Mouse (Mus musculus): Measurements from ENCODE around the gene Mettl16.
"Not testable (repeated sequence)": the region's sequence is repeated elsewhere in the genome, so short reads cannot be mapped to it uniquely, and the experiment has no call there.

Gene Mettl16

GRCm38 (mm10) chr11:74772386-74772785, 1.8 kb downstream of the Mettl16 start:
- no peak for DNase-seq (ENCODE audit: low read depth, low spot score)

GRCm38 (mm10) chr11:74792874-74793273, 22.2 kb downstream of the Mettl16 start:
- no peak for DNase-seq (ENCODE audit: low read depth, low spot score)

- DNase-seq (ENCODE audit: low read depth, low spot score), result no peak
Measured at GRCm38 (mm10) chr11:74800658-74801057, 30.0 kb downstream of the Mettl16 start.

GRCm38 (mm10) chr11:74804081-74804627, 33.5 kb downstream of the Mettl16 start:
- no peak for DNase-seq (ENCODE audit: low read depth, low spot score)

GRCm38 (mm10) chr11:74807246-74807882, 36.7 kb downstream of the Mettl16 start:
- DNase-seq (ENCODE audit: low read depth, low spot score), result peak; percentile 38

- peak; percentile 46 for DNase-seq (ENCODE audit: low read depth, low spot score)
Measured at GRCm38 (mm10) chr11:74808251-74808853, 37.7 kb downstream of the Mettl16 start.

GRCm38 (mm10) chr11:74810134-74810533, 39.5 kb downstream of the Mettl16 start:
- no peak for DNase-seq (ENCODE audit: low read depth, low spot score)

GRCm38 (mm10) chr11:74811027-74811426, 40.4 kb downstream of the Mettl16 start:
- DNase-seq (ENCODE audit: low read depth, low spot score), result not testable (repeated sequence)

- DNase-seq (ENCODE audit: low read depth, low spot score), result no peak
Measured at GRCm38 (mm10) chr11:74811538-74811937, 40.9 kb downstream of the Mettl16 start.

- no peak for DNase-seq (ENCODE audit: low read depth, low spot score)
Measured at GRCm38 (mm10) chr11:74815795-74816194, 45.2 kb downstream of the Mettl16 start.

- no peak for DNase-seq (ENCODE audit: low read depth, low spot score)
Measured at GRCm38 (mm10) chr11:74820921-74821320, 50.3 kb downstream of the Mettl16 start.

GRCm38 (mm10) chr11:74821463-74821862, 50.8 kb downstream of the Mettl16 start:
- peak; percentile 74 for DNase-seq (ENCODE audit: low read depth, low spot score)

GRCm38 (mm10) chr11:74822746-74823440, 52.3 kb downstream of the Mettl16 start:
- peak; percentile 61 for DNase-seq (ENCODE audit: low read depth, low spot score)

GRCm38 (mm10) chr11:74826151-74826550, 55.5 kb downstream of the Mettl16 start:
- no peak for DNase-seq (ENCODE audit: low read depth, low spot score)

- no peak for DNase-seq (ENCODE audit: low read depth, low spot score)
Measured at GRCm38 (mm10) chr11:74826702-74827101, 56.1 kb downstream of the Mettl16 start.

- no peak for DNase-seq (ENCODE audit: low read depth, low spot score)
Measured at GRCm38 (mm10) chr11:74827791-74828403, 57.3 kb downstream of the Mettl16 start.

GRCm38 (mm10) chr11:74828404-74828931, 57.8 kb downstream of the Mettl16 start:
- peak; percentile 30 for DNase-seq (ENCODE audit: low read depth, low spot score)

- DNase-seq (ENCODE audit: low read depth, low spot score), result no peak
Measured at GRCm38 (mm10) chr11:74828965-74829550, 58.4 kb downstream of the Mettl16 start.

GRCm38 (mm10) chr11:74829812-74830211, 59.2 kb downstream of the Mettl16 start:
- DNase-seq (ENCODE audit: low read depth, low spot score), result peak; percentile 78

GRCm38 (mm10) chr11:74830256-74831161, 59.9 kb downstream of the Mettl16 start, which contains the start of gene Mnt:
Gene Mnt (plus strand): TSS chr11:74830920.
- peak; percentile 100 for DNase-seq (ENCODE audit: low read depth, low spot score)

Data from brain, adult 2 months (tissue).